Mouse (Mus musculus): ENCODE data around the gene Ptgis.

DNA sequence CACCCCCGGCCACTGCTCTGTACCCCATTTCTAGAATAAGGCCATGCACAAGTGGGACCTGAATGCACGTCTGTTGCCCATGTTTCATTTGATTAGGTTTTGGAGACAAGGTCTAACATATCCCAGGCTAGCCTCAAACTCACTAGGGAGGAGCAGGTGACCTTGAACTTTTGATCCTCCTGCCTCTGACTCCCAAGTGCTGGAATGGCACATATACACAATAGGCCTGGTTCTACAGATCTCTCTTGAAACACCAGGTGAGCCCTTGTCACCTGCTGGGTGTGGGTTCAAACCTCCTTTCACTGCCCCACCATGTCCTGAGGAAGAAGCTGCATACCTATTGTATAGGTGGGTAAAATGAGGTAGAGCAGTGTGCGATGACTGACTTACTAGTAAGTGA is 28.3 kb downstream of the Ptgis start:
- TF ChIP-seq USF1 (IDR thresholded peaks at IDR 0.05; ENCODE audit: low read depth) = no peak
- no peak for TF ChIP-seq CTCF (IDR thresholded peaks at IDR 0.05; ENCODE audit: control insufficient read depth, insufficient read depth, insufficient read length)
- TF ChIP-seq MAX (IDR thresholded peaks at IDR 0.05) = no peak
- no peak for TF ChIP-seq MYOD1 (IDR thresholded peaks at IDR 0.05; ENCODE audit: control insufficient read depth, insufficient read length, low read depth)
- no peak for TF ChIP-seq FOSL1 (IDR thresholded peaks at IDR 0.05; ENCODE audit: insufficient read depth, low read length, poor library complexity, severe bottlenecking)
